Mouse (Mus musculus) CH12.LX (cell line): ENCODE data around the gene Irf8. TPM values are rescaled to one million over a fixed set of nuclear protein-coding genes. Genes with fewer than 3 reads are reported as not detected.

ENCODE experiments used
- DNase-seq: peaks from one replicate; pipeline ENCODE4 v3.0.0-alpha.2; 2013; ENCODE audit errors: extremely low read depth
- H3K27ac ChIP-seq: 2 replicates; pipeline ENCODE4 v1.5.1; 2012; ENCODE audit warnings: low read depth, mild to moderate bottlenecking, control low read depth, moderate library complexity; ENCODE audit not compliant: insufficient read depth
- H3K27me3 ChIP-seq: replicated peaks from 2 replicates; pipeline ENCODE3; 2012; ENCODE audit warnings: inconsistent platforms
- H3K36me3 ChIP-seq, 2 experiments: replicated peaks in 1 of 2; 2 replicates each; pipeline versions ENCODE3 to v1.6.1; 2012; ENCODE audit warnings: inconsistent platforms in 1 of 2, low read length in 1 of 2, mild to moderate bottlenecking in 1 of 2, mixed read lengths in 1 of 2, moderate library complexity in 1 of 2; ENCODE audit not compliant: control insufficient read depth in 1 of 2, insufficient read depth in 1 of 2
- H3K4me1 ChIP-seq, 2 experiments: 2 replicates each; pipeline ENCODE4 v1.6.1; 2012; ENCODE audit warnings: inconsistent platforms in 1 of 2, moderate library complexity in 1 of 2; ENCODE audit not compliant: insufficient read depth in 2 of 2, control insufficient read depth in 1 of 2
- H3K4me2 ChIP-seq: 2 replicates; pipeline ENCODE4 v1.6.1; 2012; ENCODE audit warnings: low read depth, mild to moderate bottlenecking, control low read depth; ENCODE audit not compliant: poor library complexity, insufficient read depth, severe bottlenecking
- H3K4me3 ChIP-seq, 3 experiments: fragments of 150-350 bp in 1 of 3; sonication (generic) in 1 of 3; replicated peaks in 1 of 3; 2 replicates each; pipeline versions ENCODE3 to v1.5.1; 2011 to 2012; ENCODE audit warnings: low read depth in 2 of 3, low read length in 2 of 3, mild to moderate bottlenecking in 2 of 3, moderate library complexity in 2 of 3, control low read depth in 1 of 3, improper control_type of control experiment in 1 of 3, inconsistent platforms in 1 of 3, mixed read lengths in 1 of 3; ENCODE audit not compliant: poor library complexity in 1 of 3
- H3K79me2 ChIP-seq: replicated peaks from 2 replicates; pipeline ENCODE4 v1.6.1; 2012; ENCODE audit warnings: mild to moderate bottlenecking, moderate library complexity; ENCODE audit not compliant: control insufficient read depth, poor library complexity, insufficient read depth, severe bottlenecking; ENCODE audit errors: extremely low read depth
- H3K9ac ChIP-seq: 2 replicates; pipeline ENCODE4 v1.6.1; 2012; ENCODE audit warnings: low read depth, mild to moderate bottlenecking, control low read depth, moderate library complexity; ENCODE audit not compliant: insufficient read depth
- H3K9me3 ChIP-seq: replicated peaks from 2 replicates; pipeline ENCODE3; 2012; ENCODE audit warnings: low read length, inconsistent platforms, mixed read lengths
- BHLHE40 ChIP-seq: IDR thresholded peaks from 2 replicates; pipeline ENCODE4 v1.6.1; 2011; ENCODE audit warnings: mild to moderate bottlenecking, low read depth, low read length, improper control_type of control experiment
- CHD1 ChIP-seq: IDR thresholded peaks from 2 replicates; pipeline ENCODE4 v1.6.1; 2012; ENCODE audit warnings: low read depth, low read length, improper control_type of control experiment, inconsistent platforms
- CHD2 ChIP-seq: IDR thresholded peaks from 2 replicates; pipeline ENCODE4 v1.6.1; 2011; ENCODE audit warnings: low read length, improper control_type of control experiment
- CTCF ChIP-seq, 2 experiments: IDR thresholded peaks in 1 of 2; conservative IDR thresholded peaks in 1 of 2; 2 replicates each; pipeline ENCODE4 v1.5.1; 2011 to 2012; ENCODE audit warnings: low read depth in 2 of 2, low read length in 2 of 2, improper control_type of control experiment in 1 of 2, inconsistent platforms in 1 of 2, mild to moderate bottlenecking in 1 of 2, moderate library complexity in 1 of 2
- E2F4 ChIP-seq: IDR thresholded peaks from 2 replicates; pipeline ENCODE4 v1.6.1; 2011; ENCODE audit warnings: low read depth, low read length, improper control_type of control experiment; ENCODE audit not compliant: insufficient replicate concordance
- ELF1 ChIP-seq: IDR thresholded peaks from 2 replicates; pipeline ENCODE4 v1.6.1; 2014; ENCODE audit warnings: low read depth, mild to moderate bottlenecking, inconsistent platforms, low read length, improper control_type of control experiment
- EP300 ChIP-seq: IDR thresholded peaks from 2 replicates; pipeline ENCODE4 v1.6.1; 2011; ENCODE audit warnings: low read length, improper control_type of control experiment
- ETS1 ChIP-seq: conservative IDR thresholded peaks from 2 replicates; pipeline ENCODE4 v1.6.1; 2012; ENCODE audit warnings: low read depth, mild to moderate bottlenecking, inconsistent platforms, low read length, improper control_type of control experiment, moderate library complexity
- HCFC1 ChIP-seq: IDR thresholded peaks from 2 replicates; pipeline ENCODE4 v1.6.1; 2012; ENCODE audit warnings: low read depth, mild to moderate bottlenecking, inconsistent platforms, low read length, improper control_type of control experiment
- IRF4 ChIP-seq: IDR thresholded peaks from 2 replicates; pipeline ENCODE4 v1.6.1; 2014; ENCODE audit warnings: low read depth, mild to moderate bottlenecking, inconsistent platforms, low read length, improper control_type of control experiment
- JUN ChIP-seq: IDR thresholded peaks from 2 replicates; pipeline ENCODE4 v1.6.1; 2011; ENCODE audit warnings: low read depth, mild to moderate bottlenecking, low read length, improper control_type of control experiment, moderate library complexity; ENCODE audit not compliant: insufficient read depth
- JUND ChIP-seq: conservative IDR thresholded peaks from 2 replicates; pipeline ENCODE4 v1.6.1; 2011; ENCODE audit warnings: low read depth, low read length, improper control_type of control experiment
- KAT2A ChIP-seq: IDR thresholded peaks from 2 replicates; pipeline ENCODE4 v1.6.1; 2012; ENCODE audit warnings: low read length, improper control_type of control experiment, inconsistent platforms; ENCODE audit not compliant: insufficient replicate concordance
- MAFK ChIP-seq: IDR thresholded peaks from 2 replicates; pipeline ENCODE4 v1.6.1; 2011; ENCODE audit warnings: low read length, improper control_type of control experiment; ENCODE audit not compliant: insufficient replicate concordance
- MAX ChIP-seq: IDR thresholded peaks from 2 replicates; pipeline ENCODE4 v1.6.1; 2011; ENCODE audit warnings: low read length, improper control_type of control experiment
- MAZ ChIP-seq: IDR thresholded peaks from 2 replicates; pipeline ENCODE4 v1.6.1; 2012; ENCODE audit warnings: low read depth, mild to moderate bottlenecking, inconsistent platforms, low read length, improper control_type of control experiment, moderate library complexity
- MEF2A ChIP-seq: IDR thresholded peaks from 2 replicates; pipeline ENCODE4 v1.6.1; 2014; ENCODE audit warnings: low read depth, mild to moderate bottlenecking, inconsistent platforms, low read length, improper control_type of control experiment, borderline replicate concordance
- MXI1 ChIP-seq: IDR thresholded peaks from 2 replicates; pipeline ENCODE4 v1.6.1; 2011; ENCODE audit warnings: mild to moderate bottlenecking, low read depth, low read length, improper control_type of control experiment
- MYC ChIP-seq: IDR thresholded peaks from 2 replicates; pipeline ENCODE4 v1.6.1; 2011; ENCODE audit warnings: low read depth, mild to moderate bottlenecking, improper control_type of control experiment, low read length
- NRF1 ChIP-seq: IDR thresholded peaks from 2 replicates; pipeline ENCODE4 v1.6.1; 2014; ENCODE audit warnings: low read depth, mild to moderate bottlenecking, inconsistent platforms, low read length, improper control_type of control experiment, moderate library complexity
- PAX5 ChIP-seq: IDR thresholded peaks from 2 replicates; pipeline ENCODE4 v1.6.1; 2012; ENCODE audit warnings: low read length, inconsistent platforms, mixed read lengths
- POLR2A ChIP-seq: IDR thresholded peaks from 2 replicates; pipeline ENCODE4 v1.6.1; 2011; ENCODE audit warnings: low read depth, mild to moderate bottlenecking, improper control_type of control experiment, low read length
- POLR2AphosphoS2 ChIP-seq: IDR thresholded peaks from 2 replicates; pipeline ENCODE4 v1.6.1; 2011; ENCODE audit warnings: low read depth, low read length, improper control_type of control experiment
- RCOR1 ChIP-seq: conservative IDR thresholded peaks from 2 replicates; pipeline ENCODE4 v1.6.1; 2012; ENCODE audit warnings: low read depth, mild to moderate bottlenecking, inconsistent platforms, low read length, improper control_type of control experiment
- SIN3A ChIP-seq: IDR thresholded peaks from 2 replicates; pipeline ENCODE4 v1.6.1; 2012; ENCODE audit warnings: low read length, improper control_type of control experiment, inconsistent platforms
- SMC3 ChIP-seq: IDR thresholded peaks from 2 replicates; pipeline ENCODE4 v1.6.1; 2011; ENCODE audit warnings: low read depth, low read length, improper control_type of control experiment
- TBP ChIP-seq: conservative IDR thresholded peaks from 2 replicates; pipeline ENCODE4 v1.6.1; 2011; ENCODE audit warnings: low read depth, low read length, improper control_type of control experiment
- TCF12 ChIP-seq: IDR thresholded peaks from 2 replicates; pipeline ENCODE4 v1.6.1; 2014; ENCODE audit warnings: low read depth, mild to moderate bottlenecking, inconsistent platforms, low read length, improper control_type of control experiment
- UBTF ChIP-seq: IDR thresholded peaks from 2 replicates; pipeline ENCODE4 v1.6.1; 2012; ENCODE audit warnings: low read depth, mild to moderate bottlenecking, inconsistent platforms, low read length, improper control_type of control experiment, moderate library complexity
- USF1 ChIP-seq: IDR thresholded peaks from 2 replicates; pipeline ENCODE4 v1.6.1; 2014; ENCODE audit warnings: low read depth, mild to moderate bottlenecking, inconsistent platforms, low read length, improper control_type of control experiment
- USF2 ChIP-seq: conservative IDR thresholded peaks from 2 replicates; pipeline ENCODE4 v1.6.1; 2011; ENCODE audit warnings: low read depth, low read length, improper control_type of control experiment
- ZC3H11A ChIP-seq: IDR thresholded peaks from 2 replicates; pipeline ENCODE4 v1.6.1; 2012; ENCODE audit warnings: low read depth, mild to moderate bottlenecking, inconsistent platforms, low read length, improper control_type of control experiment
- ZKSCAN1 ChIP-seq: IDR thresholded peaks from 2 replicates; pipeline ENCODE4 v1.6.1; 2012; ENCODE audit warnings: low read depth, inconsistent platforms, low read length, improper control_type of control experiment, borderline replicate concordance
- ZMIZ1 ChIP-seq: IDR thresholded peaks from 2 replicates; pipeline ENCODE4 v1.6.1; 2012; ENCODE audit warnings: low read depth, mild to moderate bottlenecking, inconsistent platforms, low read length, improper control_type of control experiment
- ZNF384 ChIP-seq: IDR thresholded peaks from 2 replicates; pipeline ENCODE4 v1.6.1; 2012; ENCODE audit warnings: low read depth, low read length, improper control_type of control experiment, inconsistent platforms
- dilution Hi-C: fragments of 300-500 bp; cut with MboI; formaldehyde crosslinking; loops from 2 replicates; pipeline ENCODE4 v1.14.3; 2020; ENCODE audit warnings: low sequenced_read_pairs; ENCODE audit not compliant: extremely low pct_unique_long_range_greater_than_20kb, extremely low pct_ligation_motif_present
- in situ Hi-C: fragments of 300-500 bp; cut with MboI; formaldehyde crosslinking; loops from 3 replicates; pipeline ENCODE4 v1.14.3; 2019; ENCODE audit warnings: low sequenced_read_pairs, low pct_ligation_motif_present, low pct_unique_long_range_greater_than_20kb, mixed read lengths
- polyA plus RNA-seq: library from polyadenylated mRNA; unstranded; fragments of >175 nt; gene quantifications from 2 replicates; pipeline ENCODE4 v1.2.1, GENCODE M21; 2012; ENCODE audit warnings: low read depth; ENCODE audit not compliant: insufficient read length
- total RNA-seq, 2 experiments: library from RNA; depleted of rRNA; stranded (reverse); fragments of 300-350 nt in 1 of 2; fragments of >200 nt in 1 of 2; gene quantifications; 2 replicates each; pipeline ENCODE4 v1.2.3; 2012 to 2014

The Irf8 gene
- total and polyA plus RNA-seq, 3 experiments: 13.3 to 34.3 (median 17.7) TPM

GRCm38 (mm10) chr8:120701758-120702465 lies 34.2 kb upstream of the Irf8 start:
- H3K4me1 ChIP-seq: peaks cover 12 to 50% of the 10 kb centered on the region in 2 experiments
- H3K79me2 ChIP-seq: no peaks in the 10 kb centered on the region
- in situ Hi-C loops (loop anchor here (5.0 kb wide), 1 partner anchor 35 kb away; the partner anchor contains the start of gene Irf8), dilution Hi-C loops (no loop called here)
- H3K36me3 ChIP-seq: no peaks in the 10 kb centered on the region
- H3K9ac ChIP-seq: no peak overlapping the region
- H3K27me3 ChIP-seq: peaks cover 27% of the 10 kb centered on the region
- H3K9me3 ChIP-seq: peaks cover 7% of the 10 kb centered on the region
- 0 out of 2 replicates have a peak overlapping the region, but pooled peaks have one; percentile 8 for H3K27ac ChIP-seq
- DNase-seq: peak; percentile 87
- H3K4me2 ChIP-seq: 0 out of 2 replicates have a peak overlapping the region, but pooled peaks have one; percentile 26
- H3K4me3 ChIP-seq: no peak overlapping the region
- TF ChIP-seq PAX5 (no peak), JUND (peak; percentile 40; the same call in 1 of the 2 replicates), ETS1 (peak; percentile 83), TBP (peak; percentile 54; the same call in 1 of the 2 replicates), ZKSCAN1 (no peak), ZC3H11A (no peak), USF1 (peak; percentile 63), TCF12 (peak; percentile 98), UBTF (peak; percentile 71; the same call in 1 of the 2 replicates), POLR2AphosphoS2 (no peak), CHD2 (peak; percentile 72; the same call in 1 of the 2 replicates), IRF4 (peak; percentile 82; the same call in 1 of the 2 replicates), MXI1 (peak; percentile 96), ZNF384 (0 out of 2 replicates have a peak, but pooled peaks have one; percentile 12), ELF1 (peak; percentile 70; the same call in 1 of the 2 replicates), CTCF (conservative IDR thresholded peaks at IDR 0.05 in 1 of 2, IDR thresholded peaks at IDR 0.05 in 1 of 2; ENCODE audit: low read depth in 2 of 2, low read length in 2 of 2) (no peak), E2F4 (no peak), USF2 (no peak; the same call in 1 of the 2 replicates), SMC3 (peak; percentile 1; the same call in 1 of the 2 replicates), ZMIZ1 (no peak), RCOR1 (peak; percentile 76), HCFC1 (no peak; the same call in 1 of the 2 replicates), EP300 (peak; percentile 89), MEF2A (peak; percentile 60; the same call in 1 of the 2 replicates), MAX (peak; percentile 97), SIN3A (peak; percentile 85), MYC (peak; percentile 96), KAT2A (no peak), JUN (peak; percentile 37; the same call in 1 of the 2 replicates), NRF1 (no peak), MAFK (no peak), MAZ (peak; percentile 44; the same call in 1 of the 2 replicates), BHLHE40 (peak; percentile 96), POLR2A (no peak), CHD1 (no peak)
